Mouse (Mus musculus) small intestine, adult 2 months (tissue): ENCODE results near the gene Limch1.

Experiments used
- CTCF ChIP-seq: fragments of 200-500 bp; IDR thresholded peaks from 2 replicates; pipeline ENCODE4 v1.5.1; 2012; ENCODE audit warnings: low read depth, mild to moderate bottlenecking, control low read depth, inconsistent platforms, low read length, moderate library complexity, mixed read lengths; ENCODE audit not compliant: insufficient replicate concordance, insufficient read length; ENCODE audit errors: extremely low read depth
- POLR2A ChIP-seq: fragments of 200-500 bp; IDR thresholded peaks from 2 replicates; pipeline ENCODE4 v1.6.1; 2012; ENCODE audit warnings: low read depth, mild to moderate bottlenecking, control low read depth, inconsistent platforms, low read length, moderate library complexity

DNA sequence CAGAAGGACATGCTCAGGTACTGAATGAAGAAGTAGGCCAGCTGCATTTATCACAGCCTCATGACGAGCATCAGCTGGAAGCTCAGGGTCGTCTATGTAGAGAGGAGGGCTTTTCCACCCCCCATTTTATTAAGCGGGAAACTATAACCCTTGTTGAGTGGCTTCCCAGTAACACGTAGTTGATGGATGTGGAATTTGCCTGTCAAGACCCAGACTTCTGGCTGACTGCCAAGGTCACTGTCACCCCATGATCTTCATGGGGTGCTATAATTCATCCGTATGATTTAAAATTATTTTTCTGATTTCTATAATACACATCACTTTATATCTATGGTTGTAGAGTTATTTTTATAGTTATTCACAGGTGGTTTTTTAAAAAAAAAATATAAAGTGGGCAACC lies 131.4 kb downstream of the Limch1 start:
- no peak for TF ChIP-seq POLR2A
- no peak for TF ChIP-seq CTCF
